In the genomic region with DNA sequence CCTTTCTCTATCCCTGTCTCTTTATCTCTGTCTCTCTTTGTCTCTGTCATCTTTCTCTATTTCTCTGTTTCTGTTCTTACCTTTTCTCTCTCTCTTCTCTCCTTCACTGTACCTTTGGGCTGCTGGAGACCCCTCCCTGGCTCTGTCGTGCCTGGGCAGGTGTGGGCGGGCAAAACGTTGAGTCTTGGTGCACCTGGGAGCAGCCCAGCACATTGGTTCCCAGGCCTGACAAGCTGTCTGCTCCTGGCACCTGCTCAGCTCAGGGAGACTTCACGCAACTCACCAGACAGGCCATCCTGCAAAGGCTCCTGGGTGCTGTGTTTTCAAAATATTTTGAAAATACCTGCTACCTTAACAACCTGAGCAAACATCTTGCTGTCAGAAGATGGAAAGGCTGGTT, we compare ENCODE assay signal across 29 mouse cellular contexts. TPM values are rescaled to one million over a fixed set of nuclear protein-coding genes. Genes with fewer than 3 reads are reported as not detected.
"Had no signal": no experiment of that assay in that cellular context is flagged by ENCODE, and none has a peak within 500 bp of the region (broad histone marks: within the 10 kb centered on the region; RNA-seq: fewer than 3 reads in every experiment).

No protein-coding gene starts in this region.

- H3K36me3 ChIP-seq: heart, embryonic 13.5 days; heart, embryonic 15.5 days; hindbrain, embryonic 10.5 days; hindbrain, embryonic 13.5 days; hindbrain, embryonic 15.5 days; kidney, embryonic 15.5 days; limb, embryonic 13.5 days; liver, embryonic 13.5 days; liver, embryonic 15.5 days had no signal

- H3K27ac ChIP-seq: heart, embryonic 13.5 days; heart, embryonic 15.5 days; hindbrain, embryonic 13.5 days; hindbrain, embryonic 15.5 days; hindbrain, postnatal 0 days; kidney, embryonic 15.5 days; layer of hippocampus, adult 2 months; left cerebral cortex, adult 2 months; limb, embryonic 13.5 days; liver, embryonic 13.5 days; liver, embryonic 15.5 days had no signal

- H3K4me2 ChIP-seq: heart, embryonic 11.5 days; heart, embryonic 13.5 days; heart, embryonic 15.5 days; hindbrain, embryonic 13.5 days; hindbrain, embryonic 15.5 days; kidney, embryonic 15.5 days; limb, embryonic 13.5 days; liver, embryonic 11.5 days; liver, embryonic 13.5 days; liver, embryonic 15.5 days had no signal

- H3K9ac ChIP-seq: heart, embryonic 13.5 days; heart, embryonic 15.5 days; hindbrain, embryonic 13.5 days; hindbrain, embryonic 15.5 days; kidney, embryonic 15.5 days; limb, embryonic 13.5 days; liver, embryonic 13.5 days; liver, embryonic 15.5 days had no signal

- ATAC-seq: hindbrain, postnatal 0 days; intestine, embryonic 16.5 days had no signal

- H3K27me3 ChIP-seq: heart, embryonic 13.5 days; heart, embryonic 15.5 days; hindbrain, embryonic 15.5 days; kidney, embryonic 15.5 days; limb, embryonic 13.5 days had no signal

- DNase-seq: gastrocnemius, postnatal 14 days; gastrocnemius, postnatal 36 days; heart, adult 18-20 months; heart, postnatal 14 days; heart, postnatal 4 days; kidney, adult 11 months; kidney, postnatal 10 days; kidney, postnatal 25 days; kidney, postnatal 4 days; liver; liver, embryonic 13.5 days had no signal

- H3K9me3 ChIP-seq: heart, embryonic 13.5 days; heart, embryonic 15.5 days; hindbrain, embryonic 10.5 days; hindbrain, embryonic 13.5 days; hindbrain, embryonic 15.5 days; kidney, embryonic 15.5 days; limb, embryonic 13.5 days; liver, embryonic 13.5 days; liver, embryonic 15.5 days had no signal

- H3K4me3 ChIP-seq: heart, embryonic 13.5 days; heart, embryonic 15.5 days; hindbrain, embryonic 10.5 days; hindbrain, embryonic 13.5 days; hindbrain, embryonic 15.5 days; kidney, embryonic 15.5 days; layer of hippocampus, adult 2 months; left cerebral cortex, adult 2 months; limb, embryonic 13.5 days; liver, embryonic 13.5 days; liver, embryonic 15.5 days had no signal

- H3K4me1 ChIP-seq: liver, embryonic 15.5 days had no signal

RNA-seq across cellular contexts. Expression of a gene that starts 4.6 kb away (rescaled TPM):
- total RNA-seq: granulocyte monocyte progenitor cell, adult 5-6 weeks; layer of hippocampus, adult 2 months; layer of hippocampus, postnatal 25 days; left cerebral cortex, adult 2 months; left cerebral cortex, postnatal 14 days; left cerebral cortex, postnatal 36 days had no signal
